Mouse (Mus musculus) lung, postnatal 4 days (tissue): Measurements from ENCODE around the gene Arl5c.
A peak's percentile ranks its signal among the peaks of the same experiment; 100 is the strongest.

ENCODE experiments used
- DNase-seq, 2 experiments: peaks; one replicate each; pipeline ENCODE4 v3.0.0; 2021

The Arl5c gene

DNA sequence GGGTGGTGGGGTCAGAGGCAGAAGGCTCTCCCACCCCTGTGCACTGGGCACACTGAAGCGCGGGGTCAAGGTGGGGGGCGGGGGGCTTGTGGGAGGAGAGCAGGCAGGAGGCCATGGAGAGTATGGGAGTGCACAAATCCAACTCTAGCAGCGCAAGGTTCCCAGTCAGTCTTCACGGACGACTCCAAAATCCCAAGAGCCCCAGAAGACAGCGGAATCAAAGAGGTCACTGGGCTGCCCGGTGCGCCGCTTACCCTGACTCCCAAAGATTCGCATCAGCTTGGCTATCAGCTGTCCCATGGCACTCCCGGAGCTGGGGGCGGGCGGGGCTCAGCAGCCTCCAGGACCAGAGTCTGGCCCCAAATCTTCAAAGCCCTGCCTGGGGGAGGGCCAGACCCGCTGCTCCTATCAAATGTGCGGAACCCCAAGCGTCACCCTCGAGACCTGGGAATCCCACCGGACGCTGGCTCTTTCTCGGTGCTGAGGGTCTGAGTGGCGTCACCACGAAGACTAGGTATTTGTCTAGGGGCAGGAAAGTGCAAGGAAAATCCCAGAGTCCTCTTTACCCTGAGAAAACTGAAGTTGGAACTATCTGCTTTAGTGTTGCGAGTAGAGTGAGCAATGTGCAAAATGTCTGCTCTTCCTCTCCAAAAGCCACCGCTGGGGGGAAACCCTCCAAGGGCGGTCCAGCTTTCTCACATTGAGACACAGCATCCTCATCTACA, at the start of gene Arl5c:
Arl5c (minus strand) TSS at position 618 of the 725 bp plus-strand sequence.
- DNase-seq, result peak; percentile 75 to 79

DNA sequence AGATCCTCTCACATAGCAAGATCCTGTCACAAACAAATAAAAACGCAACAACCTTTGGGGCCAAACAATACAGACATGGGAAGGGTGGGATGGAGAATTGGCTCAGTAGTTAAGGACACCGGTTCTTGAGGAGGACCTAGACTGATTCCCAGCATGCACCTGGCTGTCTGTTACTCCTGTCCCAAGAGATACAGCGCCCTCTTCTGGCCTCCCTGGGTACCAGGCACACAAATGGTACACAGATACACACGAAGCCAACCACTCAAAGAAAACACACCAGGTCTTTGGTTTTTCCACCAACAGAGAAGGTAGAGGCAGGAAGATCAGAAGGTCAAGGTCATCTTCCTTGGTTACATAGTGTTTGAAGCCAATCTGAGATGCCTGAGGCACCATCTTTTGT, 49.6 kb upstream of the Arl5c start:
- DNase-seq, result no peak

DNA sequence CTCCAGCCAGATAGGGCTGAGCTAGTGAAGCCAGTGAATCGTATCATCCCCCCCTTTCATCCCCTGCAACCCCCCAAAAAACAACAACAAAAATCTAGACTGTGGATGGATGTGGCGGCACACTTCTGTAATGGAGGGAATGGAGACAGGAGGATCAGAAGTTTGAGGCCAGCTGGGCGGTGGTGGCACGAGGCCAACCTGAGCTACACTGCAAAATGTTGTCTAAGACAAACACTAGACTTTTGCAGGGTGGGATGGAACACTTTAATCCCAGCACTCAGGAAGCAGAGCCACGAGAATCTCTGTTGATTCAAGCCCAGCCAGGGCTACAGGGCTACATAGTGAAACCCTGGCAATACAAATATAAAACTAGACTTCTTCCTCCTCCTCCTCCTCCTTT, 48.1 kb upstream of the Arl5c start:
- DNase-seq, result no peak

DNA sequence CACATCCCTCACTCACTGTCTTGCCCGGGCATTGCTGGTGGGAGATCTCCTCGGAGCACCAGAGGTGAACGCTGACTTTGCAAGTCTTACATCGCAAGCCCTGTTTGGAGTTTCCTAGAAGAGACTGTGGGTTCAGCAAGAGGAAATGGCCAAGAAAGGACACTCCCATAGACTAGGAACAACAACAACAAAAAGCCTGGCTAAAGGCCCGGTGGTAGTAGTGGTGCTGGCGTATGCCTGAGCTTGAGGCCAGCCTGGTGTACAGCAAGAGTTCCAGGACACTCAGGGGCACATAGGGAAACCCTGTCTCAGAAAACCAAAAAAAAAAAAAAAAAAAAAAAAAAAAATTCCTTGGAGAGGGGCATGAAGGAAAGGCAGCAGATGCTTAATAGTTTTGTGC, 46.8 kb upstream of the Arl5c start:
- DNase-seq, result no peak

DNA sequence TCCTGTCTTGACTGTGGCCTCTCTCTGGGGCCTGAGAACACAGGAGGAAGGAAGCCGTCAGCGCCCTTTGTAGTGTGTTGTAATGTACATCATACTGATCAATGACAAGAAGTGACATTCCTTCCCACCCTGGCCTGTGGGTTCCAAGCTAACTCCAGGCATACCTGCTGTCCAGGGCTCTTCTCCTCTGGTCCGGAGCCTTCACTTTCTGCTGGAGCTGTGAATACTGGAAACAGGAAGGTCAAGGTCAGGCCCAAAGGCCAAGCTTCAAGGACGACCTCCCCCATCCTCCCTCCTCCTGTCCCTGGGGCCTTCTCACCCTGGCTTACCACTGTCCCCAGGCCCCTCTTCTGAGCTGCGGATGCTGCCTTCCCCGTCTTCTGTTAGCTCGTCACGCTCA, 45.0 kb upstream of the Arl5c start:
- DNase-seq, result no peak

DNA sequence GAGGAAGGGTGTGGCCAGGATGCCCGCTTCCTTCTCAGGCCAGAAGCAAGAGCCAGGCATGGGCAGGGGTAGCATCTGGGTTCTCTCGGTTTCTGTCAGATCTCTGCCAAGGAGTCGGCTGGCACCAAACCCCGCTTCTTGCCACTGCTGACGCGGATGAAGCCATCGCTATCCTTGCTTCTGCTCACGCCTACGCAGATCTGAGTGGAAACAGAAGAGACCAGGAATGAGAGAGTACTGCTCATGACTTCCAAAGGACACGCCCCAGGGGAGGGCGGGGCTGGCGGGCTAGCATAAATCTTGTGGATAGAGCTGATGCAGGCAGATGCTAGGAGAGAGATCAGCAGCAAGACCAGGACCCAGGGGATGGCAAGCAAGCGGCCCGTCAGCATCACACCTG, 41.9 kb upstream of the Arl5c start:
- DNase-seq, result peak; percentile 30 to 43

DNA sequence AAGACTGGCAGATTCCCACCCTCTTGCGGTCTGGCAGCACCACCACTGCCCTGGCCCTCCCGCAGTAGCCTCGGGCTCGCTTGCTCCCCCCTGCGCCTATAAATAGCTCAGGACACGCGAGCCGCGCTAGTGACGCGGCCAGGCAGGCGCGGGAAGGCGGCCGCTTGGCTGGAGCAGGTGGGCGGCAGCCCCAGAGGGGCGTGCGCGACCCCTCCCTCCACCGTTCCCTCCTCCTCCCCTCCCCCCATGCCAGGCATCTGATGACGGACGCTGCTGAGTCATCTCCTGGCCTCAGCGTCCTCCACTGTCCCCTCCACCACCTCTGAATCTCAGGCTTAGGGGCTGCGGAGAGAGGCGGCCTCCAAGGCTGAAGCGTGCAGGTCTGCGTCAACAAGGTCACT, 40.0 kb upstream of the Arl5c start:
- peak; percentile 37 to 65 for DNase-seq

DNA sequence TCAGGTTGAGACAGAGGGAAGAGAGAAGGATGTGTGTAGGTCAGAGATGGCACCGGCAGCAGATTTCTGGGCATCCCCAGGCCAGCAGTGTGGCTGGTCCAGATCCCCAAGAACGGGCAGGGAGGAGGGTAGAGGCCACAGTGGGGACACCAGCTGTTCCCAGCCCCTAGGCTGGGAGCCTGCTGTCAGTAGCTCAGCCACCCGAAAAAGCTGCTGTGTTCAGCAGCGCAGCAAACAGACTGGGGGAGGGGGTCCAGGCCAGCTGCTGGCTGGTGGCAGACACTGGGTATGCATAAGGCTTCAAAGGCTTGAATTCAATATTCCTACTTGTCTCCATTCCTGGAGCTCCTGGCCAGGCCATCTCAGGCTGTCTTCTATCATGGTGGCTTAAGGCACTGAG, 38.9 kb upstream of the Arl5c start:
- DNase-seq, result peak in 1 of 2 experiments; percentile 71

DNA sequence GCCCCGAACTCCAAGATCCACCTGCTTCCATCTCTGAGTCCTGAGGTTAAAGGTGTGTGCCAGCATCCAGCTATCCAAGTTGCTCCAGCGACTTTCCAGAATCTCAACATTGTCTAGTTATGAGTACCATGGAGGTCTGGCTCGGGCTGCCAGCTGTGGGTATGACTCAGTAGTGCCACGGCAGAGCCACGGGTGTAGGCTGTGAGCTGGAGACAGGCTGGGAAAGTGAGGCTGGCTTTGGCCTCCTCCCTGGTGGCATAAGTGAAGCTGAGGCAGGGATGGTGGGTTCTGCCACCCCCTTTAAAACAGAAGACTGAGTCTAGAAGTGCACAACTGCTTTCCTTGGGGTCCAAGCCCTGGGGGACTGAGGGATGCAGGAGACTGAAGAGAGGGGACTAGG, 38.1 kb upstream of the Arl5c start:
- no peak for DNase-seq

DNA sequence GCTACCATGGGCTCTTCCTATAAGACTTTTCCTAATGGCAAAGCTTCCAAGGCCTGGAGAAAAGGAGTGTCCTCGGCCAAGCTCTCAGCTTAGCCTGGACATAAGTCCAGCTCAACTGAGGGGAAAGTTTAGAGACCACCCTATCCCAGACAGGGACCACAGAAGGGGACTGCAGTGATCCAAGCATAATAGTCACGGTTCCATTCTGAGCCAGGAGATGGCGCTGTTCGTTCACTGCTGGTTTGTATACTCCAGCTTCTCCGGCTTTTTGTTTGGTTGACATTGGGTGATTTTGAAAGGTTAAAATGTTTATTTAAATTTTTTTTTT, 35.4 kb upstream of the Arl5c start:
- DNase-seq, result peak; percentile 68 to 84

DNA sequence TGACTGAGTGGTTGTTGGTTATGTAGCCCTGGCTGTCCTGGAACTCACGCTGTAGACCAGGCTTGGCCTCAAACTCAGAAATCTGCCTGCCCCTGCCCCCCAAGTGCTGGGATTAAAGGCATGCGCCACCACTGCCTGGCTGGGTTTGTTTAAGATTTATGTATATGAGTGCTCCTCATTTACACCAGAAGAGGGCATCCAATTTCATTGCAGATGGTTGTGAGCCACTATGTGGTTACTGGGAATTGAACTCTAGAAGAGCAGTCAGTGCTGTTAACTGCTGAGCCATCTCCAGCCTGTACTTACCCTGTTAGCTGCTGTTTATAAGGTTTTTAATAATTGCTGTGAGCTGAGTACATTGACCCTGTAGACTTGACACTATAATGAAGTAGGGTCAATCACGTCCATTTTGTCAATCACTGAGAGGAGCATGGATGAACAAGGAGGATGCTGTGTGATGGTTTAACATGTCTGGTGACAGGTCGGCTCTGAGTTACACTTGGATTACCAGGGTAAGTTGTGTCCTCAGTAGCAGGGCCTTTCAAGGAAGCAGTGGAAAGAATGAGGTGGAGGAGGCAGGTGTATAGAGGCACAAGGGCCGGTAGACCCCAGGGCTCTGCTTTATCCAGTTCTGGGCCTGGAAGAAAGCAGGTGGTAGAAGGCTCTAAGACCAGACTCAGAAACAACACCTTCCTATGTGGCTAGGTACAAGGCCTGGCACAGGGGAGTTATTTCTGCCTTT, 34.9 kb upstream of the Arl5c start:
- DNase-seq, result no peak

DNA sequence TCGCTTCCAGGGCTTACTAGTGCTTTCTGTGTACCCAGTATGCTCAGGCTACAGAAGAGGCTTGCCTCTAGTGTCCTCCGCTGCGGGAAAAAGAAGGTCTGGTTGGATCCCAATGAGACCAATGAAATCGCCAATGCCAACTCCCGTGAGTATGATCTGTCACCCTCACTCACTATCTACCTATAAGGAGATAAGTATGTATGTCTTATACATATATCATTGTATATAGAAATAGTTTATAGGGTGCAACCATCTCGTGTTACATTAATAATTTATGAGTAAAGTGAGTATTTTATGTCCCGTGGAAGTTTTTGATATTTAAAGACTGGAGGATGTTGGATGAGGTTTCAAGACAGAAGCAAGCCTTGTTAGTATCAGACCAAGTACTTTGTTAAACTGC, 31.8 kb upstream of the Arl5c start:
- DNase-seq, result no peak

DNA sequence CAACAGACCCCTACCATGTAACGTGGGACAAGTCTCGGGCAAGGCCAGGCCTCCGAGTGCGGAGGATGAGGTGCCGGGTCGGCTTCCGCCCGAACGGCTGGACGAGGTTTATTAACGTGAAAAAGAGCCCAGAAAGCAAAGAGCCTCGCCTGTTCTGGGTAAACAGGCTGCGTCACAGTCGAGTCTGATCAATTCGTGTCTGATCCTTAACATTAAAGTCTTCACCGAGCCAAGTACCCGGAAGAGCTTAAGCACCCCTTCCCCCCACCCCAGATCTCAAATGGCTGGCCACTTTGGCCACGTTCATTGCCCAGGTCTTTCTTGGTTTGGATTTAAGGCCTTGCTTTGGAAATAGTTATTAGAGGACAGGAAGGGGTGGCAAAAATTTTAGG, 31.3 kb upstream of the Arl5c start:
- DNase-seq, result no peak

DNA sequence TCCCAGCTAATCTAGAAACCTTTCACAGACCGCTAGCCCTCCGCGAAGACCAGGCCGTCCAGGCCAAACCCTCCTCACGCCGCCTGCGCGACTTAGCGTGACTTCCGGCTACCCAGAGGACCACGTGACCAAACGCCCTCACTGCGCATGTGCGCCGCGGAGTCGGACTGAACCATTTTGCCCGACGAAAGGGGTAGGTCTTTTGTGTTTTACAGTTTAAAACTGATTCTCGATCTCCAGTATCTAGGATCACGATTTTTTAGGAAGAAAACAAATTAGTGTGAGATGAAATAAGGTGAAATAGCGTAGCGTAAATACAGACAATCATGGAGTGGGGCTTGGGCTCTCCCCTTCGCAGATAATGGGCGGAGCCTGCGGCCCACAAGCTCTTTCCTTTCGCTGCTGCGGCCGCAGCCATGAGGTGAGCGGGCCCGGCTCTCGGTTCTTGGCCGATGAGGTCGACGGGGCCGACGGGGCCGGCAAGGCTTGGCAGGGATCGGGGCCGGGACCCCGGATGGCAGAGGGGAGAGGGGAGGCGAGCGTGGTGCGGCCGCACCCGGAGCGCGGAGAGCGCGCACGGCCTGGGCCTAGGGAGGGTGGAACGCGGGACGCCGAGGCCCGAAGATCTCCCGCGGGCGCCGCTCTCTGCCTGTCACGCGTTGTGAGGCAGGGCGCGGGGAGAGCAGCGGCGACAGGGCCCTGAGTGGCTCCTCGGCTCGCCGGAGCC, 30.8 kb upstream of the Arl5c start, which contains the start of gene Rpl19:
Rpl19 (plus strand) TSS at position 141 of the 727 bp plus-strand sequence.
- peak; percentile 94 to 95 for DNase-seq

DNA sequence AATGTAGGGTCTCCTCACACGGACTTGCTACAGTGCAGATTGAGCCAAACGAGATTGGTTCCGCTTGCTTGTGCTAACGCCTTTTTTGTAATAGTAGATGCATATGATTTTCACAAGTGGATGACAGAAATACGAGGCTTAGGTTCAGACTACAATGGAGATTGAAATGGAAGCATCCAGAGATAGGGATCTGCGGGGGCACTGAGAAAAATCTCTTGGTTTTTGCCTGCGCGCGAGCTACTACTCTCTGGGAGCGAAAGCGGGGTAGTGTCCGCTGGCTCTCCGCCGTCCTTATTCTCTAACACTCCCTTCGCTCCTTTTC, 30.2 kb upstream of the Arl5c start:
- DNase-seq, result no peak

DNA sequence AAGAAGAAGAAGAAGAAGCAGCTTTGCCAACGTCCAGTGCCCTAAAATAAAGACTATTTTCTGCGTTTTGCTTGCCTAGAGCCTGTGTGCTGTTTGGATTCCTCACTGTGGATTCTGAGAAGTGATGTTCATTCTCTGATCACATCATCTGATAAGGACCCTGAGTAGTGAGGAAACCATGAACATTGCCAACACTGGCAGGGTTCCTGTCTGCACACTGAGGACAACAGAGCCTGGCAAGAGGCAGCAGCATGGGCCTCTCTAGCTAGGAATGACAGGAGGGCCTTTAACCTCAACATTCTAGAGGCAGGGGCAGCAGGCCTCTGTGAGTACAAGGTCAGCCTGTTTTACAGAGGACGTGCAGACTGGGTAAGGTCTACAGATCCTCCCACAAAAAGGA, 28.5 kb upstream of the Arl5c start:
- no peak for DNase-seq

DNA sequence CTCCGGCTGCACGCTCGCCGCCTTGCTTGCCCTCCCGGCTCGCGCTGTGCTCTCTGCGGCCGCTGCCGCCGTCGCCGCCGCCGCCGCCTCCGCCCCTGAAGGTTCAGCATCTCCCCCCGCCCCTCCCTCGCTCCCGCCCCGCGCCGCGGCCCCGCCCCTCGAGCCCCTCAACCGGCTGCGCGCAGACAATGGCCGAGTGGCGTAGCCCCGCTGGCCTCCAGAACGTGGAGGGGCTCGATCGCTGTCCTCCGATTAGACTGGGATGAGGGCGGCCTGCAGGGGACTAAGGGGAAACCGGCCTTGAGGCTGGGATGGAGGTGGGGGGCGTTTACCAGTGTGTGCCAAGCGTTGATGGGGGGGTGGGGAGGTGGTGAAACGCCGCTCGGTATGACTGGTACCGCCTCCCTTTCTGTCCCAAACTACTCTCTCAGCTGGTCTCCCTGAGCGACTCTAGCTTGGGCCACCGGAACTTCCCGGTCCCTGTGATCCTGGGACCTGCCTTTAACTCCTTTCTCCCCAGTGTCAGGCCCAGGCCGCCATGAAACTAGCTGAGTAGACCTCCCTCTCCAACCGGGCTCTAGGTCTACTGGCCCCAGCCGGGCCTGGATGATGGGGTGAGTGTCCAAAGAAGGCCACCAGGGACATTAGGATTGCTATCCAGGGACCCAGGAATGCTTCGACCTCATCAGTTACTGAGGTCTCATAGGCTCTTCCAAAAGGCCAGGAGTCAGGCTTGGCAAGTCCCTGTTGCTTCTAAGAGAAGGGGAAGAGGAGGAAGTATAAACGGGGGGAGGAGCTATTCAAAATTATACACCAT, 26.8 kb upstream of the Arl5c start, which contains the start of gene Cacnb1:
Cacnb1 (minus strand) TSS at position 480 of the 817 bp plus-strand sequence.
- DNase-seq, result peak; percentile 79 to 85

DNA sequence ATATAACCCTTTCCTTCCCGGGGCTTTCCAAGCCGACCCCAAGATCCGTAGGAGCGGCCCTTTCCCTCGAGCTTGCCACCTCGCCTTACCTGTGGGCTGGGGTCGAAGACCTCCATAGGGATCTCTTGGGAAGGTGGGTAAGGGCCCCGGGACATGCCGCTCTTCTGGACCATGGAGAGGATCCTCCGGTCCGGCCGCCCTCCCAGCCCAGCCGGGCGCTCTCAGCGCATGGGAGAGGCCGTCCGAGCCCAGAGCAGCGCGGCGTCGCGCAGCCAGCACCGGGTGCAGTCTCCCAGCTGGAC, 26.2 kb upstream of the Arl5c start:
- no peak for DNase-seq

DNA sequence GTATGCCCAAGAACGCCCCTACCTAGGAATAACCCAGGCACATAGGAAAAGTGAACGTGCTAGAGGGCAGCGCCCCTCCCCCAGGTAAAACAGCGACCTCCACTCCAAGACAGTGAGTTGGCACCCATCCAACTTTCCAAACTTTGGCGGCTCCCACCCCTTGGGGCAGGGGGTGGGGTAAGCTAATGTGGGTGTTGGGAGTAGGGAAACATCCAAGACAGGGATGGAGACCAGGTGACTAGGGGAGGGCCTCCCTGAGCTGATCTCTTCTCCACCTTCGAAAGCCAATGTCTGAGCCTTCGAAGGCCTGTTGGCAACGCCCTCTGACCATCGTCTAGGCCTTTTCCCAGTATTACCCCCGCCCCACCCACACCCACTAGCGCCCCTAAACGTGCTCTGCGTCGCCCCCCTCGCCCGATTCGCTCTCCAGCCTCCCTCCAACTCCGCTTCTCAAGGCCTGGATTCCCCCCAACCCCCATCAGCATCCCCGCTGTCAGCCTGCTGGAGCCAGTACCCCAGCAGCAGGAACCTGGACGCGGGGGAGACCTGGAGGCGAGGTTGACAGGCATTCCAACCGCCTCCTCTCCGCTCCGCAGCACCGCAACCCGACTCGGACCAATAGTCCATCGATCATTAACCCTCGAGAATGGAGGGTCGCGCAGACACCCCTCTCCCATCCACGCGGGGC, 25.7 kb upstream of the Arl5c start:
- peak; percentile 41 to 53 for DNase-seq

DNA sequence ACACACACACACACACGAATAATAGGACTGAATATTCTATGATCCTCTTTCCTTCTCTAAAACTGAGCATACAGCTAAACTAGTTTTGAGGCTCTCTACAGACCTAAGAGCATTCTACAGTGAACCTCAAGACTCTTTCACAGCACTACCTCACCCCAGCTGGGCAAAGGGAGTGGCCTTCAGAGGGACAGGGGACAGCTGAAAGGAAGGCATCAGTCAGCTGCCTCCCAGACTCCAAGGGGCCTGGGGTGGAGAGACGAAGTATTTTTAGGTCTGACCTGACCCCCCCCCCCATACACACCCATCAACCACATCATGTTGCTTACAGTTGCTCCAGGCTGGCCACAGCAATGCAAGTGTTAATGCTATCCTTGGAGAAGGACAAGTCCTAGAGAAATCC, 25.1 kb upstream of the Arl5c start:
- DNase-seq, result no peak

DNA sequence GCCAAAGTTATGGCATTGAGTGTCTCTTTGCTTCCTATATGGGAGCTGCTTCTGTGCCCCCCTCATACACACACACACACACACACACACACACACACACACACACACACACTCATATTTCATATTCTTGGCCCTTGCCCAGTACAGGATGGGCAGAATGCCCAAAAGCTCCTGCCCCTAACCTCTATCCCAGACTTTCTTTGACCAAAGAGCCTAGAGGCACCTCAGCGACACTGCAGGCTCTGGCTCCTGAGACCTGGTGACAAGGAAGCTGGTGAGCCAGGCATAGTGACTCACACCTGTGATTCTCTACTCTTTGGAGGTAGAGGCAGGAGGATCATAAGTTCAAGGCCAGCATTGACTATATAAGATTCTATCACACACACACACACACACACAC, 24.7 kb upstream of the Arl5c start:
- DNase-seq, result peak in 1 of 2 experiments; percentile 43

DNA sequence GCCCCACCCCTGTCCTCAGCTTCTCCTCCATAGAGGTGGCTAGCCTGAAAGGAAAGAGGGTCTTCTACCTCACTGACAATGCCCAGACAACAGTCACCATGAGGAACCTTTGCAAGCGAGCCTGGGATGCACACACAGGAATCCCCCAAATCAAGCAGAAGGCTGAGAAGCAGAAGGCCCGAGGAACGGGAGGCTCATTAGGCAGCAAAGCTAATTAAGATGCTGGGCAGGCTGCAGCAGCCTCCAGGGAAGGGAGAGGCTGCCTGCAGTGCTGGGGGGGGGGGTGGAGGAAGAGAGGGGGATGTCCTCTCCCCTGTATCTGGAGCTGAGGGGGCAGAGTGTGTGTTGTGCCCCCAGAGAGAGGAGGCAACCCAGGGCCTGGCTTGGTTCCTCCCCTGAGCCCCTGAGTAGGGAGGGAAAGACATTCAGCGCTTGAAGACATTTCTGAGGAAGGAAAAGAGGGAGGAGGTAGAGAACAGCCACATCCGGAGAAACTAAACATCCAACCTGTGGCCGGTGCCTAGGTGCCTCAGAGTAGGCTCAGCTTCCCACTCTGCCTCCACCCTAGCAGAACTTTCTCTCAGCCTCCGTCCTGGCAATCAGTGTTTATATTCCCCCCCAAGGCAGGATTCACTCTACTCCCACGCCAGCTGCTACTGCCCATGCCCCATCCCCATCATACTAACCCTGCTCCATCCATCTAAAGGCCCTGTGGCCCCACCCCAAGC, 24.1 kb upstream of the Arl5c start:
- no peak for DNase-seq
